Mouse (Mus musculus) layer of hippocampus, adult 8-10 months (tissue): Measurements from ENCODE around the gene Kcnip1. TPM values are rescaled to one million over a fixed set of nuclear protein-coding genes. Genes with fewer than 3 reads are reported as not detected.

Experiments
- DNase-seq, 2 experiments: peaks; one replicate each; pipeline ENCODE4 v3.0.0; 2022; ENCODE audit warnings: low spot score in 2 of 2
- total RNA-seq, 4 experiments: library from RNA; stranded (reverse); gene quantifications; 2 replicates each; pipeline ENCODE4 v1.2.4; 2022

The Kcnip1 gene
- total RNA-seq, 4 experiments from 2014 or later = 17.4 to 21.0 (median 18.9) TPM

DNA sequence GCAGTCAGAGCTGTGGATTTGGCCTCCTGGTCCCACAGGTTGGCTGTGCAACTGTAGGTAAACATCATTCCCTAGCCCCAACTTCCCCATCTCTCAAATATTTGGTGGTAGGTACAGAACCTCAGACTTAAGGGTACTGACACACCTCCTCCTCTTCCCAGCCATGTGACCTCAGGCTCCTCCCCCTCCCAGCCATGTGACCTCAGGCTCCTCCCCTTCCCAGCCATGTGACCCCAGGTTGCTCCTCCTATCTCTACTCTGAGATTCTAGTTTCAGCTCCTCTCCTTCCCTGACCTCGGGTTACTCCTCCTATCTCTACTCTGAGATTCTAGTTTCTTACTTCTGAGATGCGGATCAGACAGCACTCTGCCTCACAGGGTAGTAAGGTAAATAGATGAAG is 163.2 kb downstream of the Kcnip1 start:
- no peak for DNase-seq

DNA sequence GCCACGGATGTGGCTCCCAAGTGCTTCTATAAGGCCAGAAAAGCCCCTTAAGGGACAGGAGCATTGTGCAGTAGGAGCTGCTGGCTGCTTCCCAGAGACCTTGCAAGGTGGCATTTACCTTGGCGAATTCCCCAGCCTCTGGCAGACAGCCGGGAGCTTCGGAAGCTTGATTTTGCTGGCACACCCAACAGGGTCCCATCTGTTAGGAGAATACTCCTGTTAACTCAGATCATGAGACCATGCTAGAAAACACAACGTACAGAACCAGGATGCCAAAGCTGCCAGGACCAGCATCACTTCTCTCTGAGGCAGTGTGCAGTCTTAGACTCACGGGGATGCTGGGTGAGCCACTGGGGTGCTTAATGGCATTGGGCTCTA is 165.1 kb downstream of the Kcnip1 start:
- peak; percentile 33 to 62 for DNase-seq

DNA sequence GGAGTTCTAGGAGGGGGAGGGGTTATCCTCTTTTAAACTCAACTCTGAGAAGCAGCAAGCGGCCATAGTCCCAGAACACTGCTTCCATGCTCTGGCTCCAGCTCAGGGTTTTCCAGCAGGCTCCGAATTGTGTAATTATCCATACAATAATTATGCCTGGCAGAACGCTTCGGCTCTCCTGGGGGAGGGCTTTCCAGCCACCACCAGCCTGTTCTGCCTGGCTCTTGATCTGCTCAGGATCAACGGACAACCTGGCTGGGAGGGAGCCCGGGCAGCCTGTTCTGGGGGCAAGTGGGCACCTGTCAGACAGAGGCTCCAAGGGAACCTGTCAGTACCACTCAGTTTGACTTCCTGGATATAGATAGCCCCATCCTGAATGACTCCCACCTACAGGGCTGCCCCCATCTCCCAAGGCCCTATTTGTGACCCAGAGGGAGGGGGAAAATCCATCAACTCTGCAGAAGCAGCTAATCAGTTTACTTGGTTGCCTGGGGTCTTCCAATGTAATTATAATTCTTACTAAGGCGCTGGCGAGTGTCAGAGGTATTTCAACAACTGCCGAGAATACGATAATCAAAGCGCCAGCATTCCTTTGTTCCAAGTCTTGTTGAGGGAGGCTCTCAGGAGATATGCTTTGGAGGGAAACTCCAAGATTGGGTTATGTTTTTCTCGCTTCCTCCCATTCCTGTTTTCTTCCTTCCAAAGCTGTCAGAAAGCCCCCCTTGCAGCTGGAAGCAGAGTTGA is 165.7 kb downstream of the Kcnip1 start:
- no peak for DNase-seq

DNA sequence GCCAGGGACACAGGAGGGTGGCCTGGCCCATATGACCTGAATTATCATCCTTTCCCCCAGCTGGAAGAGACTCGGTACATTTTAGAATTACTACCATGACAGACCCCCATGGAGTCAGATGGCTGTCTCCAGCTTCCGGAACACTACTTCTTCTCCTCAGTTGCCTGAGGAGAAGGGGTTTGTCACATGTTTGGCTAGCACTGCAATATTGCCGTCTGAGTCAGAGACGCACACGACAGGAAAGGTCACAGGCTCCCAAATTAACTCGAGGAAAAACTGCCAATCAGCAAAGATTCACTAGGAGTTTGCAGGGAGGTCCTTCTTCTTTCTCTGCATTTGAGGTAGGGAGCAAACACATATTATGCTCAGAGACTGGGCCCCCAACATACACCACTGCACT is 168.2 kb downstream of the Kcnip1 start:
- no peak for DNase-seq

DNA sequence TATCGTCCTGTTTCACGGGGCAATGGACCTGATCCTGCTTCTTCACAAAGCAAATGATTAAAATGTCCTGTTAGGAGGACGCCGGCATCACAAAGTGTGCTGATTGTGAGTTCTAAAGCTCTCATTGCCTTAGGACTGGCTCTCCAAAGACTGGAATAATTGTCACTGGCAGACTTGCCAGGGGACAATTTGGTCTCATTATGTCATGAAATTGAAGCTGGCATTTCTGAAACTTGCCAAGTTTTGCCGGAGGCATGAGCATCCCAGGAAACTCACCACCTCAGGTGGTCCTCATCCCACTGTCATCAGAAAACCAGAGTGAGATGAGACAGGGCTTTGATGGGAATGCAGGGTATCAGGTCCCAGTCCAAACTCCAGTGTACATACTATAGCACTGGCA is 171.6 kb downstream of the Kcnip1 start:
- no peak for DNase-seq

DNA sequence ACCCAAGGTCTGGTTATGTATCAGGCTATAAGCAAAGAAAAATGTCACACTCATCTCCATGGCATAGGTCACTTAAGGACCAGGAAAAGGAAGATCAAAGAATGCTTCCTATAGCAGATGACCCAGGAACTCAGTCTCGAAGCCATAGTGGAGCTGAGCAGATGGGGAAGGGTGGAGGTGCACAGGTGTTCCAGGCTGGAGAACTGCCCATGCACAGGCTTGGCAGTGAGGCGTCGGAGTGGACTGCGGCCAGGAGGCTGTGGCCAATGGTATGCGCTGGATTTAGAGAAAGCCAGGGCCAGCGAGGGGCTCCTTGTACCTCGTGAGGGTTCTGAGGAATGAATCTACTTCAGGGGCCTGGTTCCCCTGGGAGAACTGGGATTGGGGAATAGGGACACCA is 172.1 kb downstream of the Kcnip1 start:
- DNase-seq = no peak

DNA sequence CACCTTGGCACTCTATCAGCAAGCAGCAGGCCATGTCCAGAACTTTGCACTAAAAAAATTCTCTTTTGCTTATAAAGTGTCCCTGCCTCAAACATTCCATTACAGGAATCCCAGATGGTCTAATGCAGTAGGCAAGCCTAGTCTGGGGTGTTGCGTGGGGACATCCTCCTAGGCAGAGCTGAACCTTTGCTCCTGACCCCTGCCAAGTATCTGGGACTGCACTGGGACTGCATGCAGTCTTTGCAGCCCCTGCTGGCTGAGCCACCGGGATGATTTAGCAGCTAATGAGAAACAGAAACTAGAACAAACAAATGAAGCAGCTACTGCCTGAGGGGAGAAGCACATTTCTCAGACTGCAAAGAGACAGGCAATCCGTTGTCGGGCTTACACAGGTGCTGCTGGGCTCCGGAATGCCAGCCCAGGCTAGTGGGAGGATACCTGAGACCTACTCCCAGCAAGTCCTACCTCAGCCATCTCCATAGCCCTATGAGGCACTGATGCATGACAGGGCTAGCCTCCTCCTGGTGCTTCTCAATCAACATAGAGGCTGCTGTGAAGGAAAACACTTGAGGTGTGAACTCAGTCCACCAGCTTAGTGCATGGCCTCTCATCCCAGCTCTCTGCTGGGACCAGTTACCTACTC is 174.0 kb downstream of the Kcnip1 start:
- no peak for DNase-seq

DNA sequence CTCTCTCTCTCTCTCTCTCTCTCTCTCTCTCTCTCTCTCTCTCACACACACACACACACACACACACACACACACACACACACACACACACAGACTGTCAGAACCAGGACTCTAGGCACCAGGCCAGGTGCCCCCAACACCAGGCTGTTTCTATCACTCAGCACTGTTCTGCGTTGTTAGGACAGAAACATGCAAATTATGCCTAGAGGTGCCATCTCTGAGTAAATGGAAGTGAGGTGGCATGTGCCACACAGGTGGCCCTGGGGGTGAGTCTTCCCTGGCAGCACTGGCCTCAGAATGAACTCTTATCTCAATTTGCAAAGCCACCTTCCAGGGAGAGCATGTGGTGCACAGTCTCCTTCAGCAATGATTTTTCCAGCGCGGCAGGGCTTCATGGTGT is 176.9 kb downstream of the Kcnip1 start:
- DNase-seq = no peak

DNA sequence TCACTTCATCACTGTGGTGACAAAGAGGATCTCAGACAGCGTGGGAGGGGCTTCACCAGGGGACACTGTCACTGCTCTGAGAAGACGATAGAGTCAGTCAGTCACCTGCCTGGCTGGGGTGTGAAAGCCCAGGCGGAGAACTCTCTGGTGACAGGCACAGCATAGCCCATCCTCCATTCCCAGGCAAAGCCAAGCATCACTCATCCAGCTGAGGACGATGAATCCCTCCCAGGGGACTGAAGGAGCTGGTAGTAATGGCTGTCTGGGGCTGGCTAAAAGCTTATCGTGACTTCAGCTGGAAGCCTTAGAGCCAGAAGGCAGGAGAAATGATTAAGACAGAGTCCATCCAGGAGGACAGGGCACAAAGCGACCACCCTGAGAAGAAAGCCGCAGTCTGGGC is 182.8 kb downstream of the Kcnip1 start:
- DNase-seq = no peak

DNA sequence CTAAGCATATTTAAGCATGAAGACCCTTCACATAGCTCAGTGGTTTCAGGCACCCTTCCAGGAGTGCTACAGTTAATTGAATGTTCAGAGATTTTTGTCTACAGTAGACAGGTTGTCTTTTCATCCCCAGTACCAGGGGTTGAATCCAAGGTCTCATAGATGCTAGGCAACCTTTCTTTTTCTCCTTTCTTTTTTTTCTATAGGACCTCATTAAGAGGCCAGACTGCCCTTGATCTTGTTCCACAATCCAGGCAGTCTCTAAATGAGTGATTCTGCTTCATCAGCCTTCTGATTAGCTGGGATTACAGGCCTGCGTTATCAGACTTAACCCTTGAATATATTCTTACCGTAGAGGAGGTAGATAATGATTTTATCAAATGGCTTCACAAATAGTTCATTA is 189.9 kb downstream of the Kcnip1 start:
- DNase-seq = no peak

DNA sequence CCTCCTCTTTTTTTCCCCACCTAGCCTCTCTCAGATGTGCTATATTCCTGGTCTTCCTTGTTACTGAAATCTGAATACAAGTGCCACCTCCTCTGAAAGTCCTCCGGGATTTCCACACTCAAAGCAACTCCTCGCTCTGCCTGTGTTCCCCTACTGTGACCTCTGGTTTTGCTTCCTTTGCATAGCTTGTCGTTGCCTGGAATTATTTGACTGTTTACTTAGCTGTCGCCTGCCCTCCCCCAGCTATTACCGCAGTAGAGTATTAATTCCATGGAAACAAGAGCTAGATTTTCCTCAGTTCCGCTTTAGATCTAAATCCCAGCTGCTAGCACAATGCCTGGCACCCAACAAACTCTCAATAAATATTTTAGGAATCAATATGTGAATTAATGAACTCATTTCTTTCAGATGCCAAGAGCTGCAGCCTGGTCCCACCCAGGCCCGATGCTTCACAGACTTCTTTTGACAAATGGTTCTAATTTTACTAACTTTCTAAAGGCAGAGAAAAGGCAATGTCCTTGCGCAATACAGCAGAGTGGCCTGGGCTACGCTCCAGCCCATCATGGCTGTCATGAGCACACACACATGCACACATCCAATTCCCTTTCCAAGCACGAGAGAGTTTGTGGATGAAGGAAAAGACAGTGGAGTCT is 192.4 kb downstream of the Kcnip1 start:
- peak; percentile 39 to 40 for DNase-seq

DNA sequence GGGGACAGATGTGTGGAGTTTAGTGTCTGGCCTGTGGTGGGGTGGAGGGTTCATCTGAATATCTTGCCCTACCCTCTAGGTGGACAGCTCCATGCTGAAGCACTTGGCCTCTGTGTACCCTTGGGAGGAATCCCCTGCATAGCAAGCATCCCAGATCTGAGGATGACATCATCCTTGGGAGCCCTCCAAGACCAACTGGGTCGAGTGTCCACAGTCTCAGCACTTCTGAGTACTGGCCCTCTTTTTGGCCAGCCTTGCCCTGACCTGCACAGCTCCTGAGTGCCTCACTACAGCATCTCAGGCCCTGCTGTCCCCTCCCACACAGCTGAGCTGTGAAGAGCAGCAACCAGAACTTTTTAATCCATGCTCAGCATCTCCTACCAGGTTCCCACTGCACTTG is 193.0 kb downstream of the Kcnip1 start:
- DNase-seq = no peak

DNA sequence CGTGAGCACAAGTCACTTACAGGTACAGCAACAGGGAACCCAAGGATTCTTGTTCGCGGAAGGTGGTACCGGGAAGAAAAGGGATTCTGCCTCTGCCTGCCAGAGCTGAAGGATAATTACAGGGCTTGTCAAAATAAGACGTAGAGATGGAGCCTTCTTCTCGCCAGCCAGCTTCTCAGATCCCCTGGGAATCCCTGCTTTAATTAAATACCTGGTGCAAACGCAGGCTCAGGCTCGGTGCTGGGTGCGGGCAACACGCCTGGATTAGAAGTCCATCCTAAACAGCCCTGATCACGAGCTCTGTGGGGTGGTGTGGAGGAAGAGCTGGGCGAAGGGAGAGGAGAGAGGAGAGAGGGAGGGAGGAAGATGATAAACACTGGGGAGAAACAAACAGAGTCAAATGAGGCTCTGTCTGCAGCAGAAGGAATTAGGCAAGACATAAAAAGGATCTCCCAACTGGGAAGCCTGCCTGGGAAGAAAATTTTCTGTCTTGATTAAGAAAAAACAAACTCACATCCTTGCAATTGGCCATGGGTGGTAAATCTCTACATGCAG is 194.8 kb downstream of the Kcnip1 start:
- DNase-seq = no peak

DNA sequence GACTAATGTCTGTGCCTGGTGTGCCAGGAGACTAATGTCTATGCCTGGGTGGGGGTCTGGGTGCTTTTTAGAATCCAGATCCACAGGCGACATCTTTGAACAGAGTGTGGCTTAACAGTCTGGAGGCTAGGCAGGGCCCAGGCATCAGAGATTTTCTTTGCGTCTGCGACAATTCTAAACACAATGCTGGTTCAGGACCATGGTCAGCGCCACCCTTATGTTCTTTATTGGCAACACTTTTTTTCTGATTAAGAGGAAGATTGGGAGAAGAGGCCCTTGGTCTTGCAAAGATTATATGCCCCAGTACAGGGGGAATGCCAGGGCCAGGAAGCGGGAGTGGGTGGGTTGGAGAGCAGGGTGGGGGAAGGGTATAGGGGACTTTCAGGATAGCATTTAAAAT is 205.6 kb downstream of the Kcnip1 start:
- no peak for DNase-seq

DNA sequence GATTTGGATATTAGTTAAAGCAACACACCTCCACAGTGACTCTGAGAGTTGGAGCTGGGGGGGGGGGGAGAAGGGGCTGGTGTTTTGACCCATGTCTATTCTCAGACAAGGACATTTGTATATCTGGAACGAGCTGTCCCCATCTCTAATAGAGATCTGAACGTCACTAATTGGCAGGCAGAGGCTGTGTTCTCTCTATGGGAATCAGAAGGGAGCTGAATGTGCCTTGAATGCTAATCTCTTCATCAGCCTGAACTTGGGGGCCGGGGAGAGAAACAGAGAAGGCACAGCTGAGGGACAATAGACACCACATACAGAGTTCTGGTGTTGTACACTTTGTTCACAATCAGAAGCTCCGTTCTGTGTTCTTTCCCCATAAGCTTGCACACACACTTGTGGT is 206.4 kb downstream of the Kcnip1 start:
- DNase-seq = no peak

DNA sequence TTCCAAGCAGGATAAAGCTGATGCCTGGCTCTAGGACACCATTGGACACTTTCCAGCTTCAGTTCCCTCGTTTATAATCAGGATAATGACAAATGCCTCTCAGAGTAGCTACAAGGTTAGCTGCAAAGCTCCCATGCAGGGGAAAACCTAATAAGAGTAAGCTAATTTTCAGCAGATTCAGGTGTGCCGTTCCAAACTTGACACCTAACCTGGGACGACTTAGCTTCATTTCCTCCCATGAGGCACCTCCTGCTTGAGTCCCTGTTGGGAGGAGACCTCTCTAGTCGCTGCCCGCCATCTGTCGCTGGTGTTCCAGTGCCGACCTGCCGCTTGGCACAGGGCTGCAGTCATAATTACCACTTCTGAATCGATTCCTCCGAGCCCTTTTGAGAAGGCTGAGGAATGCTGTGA is 211.4 kb downstream of the Kcnip1 start:
- DNase-seq = peak in 1 of 2 experiments; percentile 16

DNA sequence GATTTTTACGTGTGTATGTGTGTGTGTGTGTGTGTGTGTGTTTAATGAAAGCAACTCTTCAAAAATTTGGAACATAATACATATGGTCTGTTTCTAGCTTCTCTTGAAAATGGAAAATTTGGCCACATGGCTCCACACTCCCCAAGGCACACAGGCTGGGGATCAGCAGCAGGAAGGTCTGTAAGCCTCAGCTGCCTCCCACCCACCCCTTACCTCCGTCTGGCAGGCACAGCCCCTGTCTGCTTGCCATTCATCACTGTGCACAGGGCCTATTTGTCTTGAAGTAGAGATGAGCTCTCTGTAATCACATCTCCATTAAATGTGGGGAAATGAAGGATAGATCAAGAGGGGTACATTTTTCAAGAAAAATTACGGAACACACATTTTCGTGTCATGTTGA is 212.7 kb downstream of the Kcnip1 start:
- no peak for DNase-seq

DNA sequence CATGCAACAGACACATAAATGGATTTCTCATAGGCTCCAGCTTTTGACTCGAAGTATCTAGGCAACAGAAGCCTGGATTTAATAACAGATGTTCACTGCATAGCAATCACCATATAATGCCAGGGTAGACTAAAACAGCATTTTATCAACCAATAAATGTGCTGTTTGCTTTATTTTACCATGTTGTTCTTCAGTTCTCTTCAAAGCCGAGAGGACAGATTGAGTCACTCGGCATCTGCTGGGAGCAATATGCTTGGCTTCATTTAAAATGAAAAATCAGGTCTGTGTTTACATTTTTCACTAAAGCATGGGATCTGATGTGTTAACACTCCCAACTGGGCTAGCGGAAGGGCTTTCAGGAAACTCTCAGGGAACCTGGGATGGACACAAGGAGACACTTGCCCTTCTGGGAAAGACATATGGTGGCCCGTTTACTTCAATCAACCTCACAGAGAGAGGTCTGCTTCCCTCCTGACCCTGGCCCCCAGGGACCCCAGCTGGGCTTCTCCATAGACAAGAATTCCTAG is 220.3 kb downstream of the Kcnip1 start:
- peak; percentile 70 to 74 for DNase-seq

DNA sequence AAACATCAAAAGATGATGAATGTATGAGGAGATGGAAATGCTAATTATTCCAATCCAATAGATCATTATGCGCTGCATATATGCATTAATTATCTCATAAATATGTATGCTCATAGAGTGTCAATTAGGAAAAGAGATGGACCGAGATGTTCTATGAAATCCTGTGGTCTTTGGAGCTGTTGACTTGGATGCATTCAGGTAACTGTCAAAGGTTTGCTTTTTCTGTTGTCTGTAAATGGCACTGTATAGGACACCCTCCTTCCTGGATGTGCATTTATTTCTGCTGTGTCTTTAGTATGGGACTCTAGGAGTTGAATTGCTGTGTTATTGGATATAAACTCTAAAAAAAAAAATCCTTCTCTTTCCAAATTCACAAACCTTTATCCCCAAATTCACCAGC is 220.9 kb downstream of the Kcnip1 start:
- no peak for DNase-seq

DNA sequence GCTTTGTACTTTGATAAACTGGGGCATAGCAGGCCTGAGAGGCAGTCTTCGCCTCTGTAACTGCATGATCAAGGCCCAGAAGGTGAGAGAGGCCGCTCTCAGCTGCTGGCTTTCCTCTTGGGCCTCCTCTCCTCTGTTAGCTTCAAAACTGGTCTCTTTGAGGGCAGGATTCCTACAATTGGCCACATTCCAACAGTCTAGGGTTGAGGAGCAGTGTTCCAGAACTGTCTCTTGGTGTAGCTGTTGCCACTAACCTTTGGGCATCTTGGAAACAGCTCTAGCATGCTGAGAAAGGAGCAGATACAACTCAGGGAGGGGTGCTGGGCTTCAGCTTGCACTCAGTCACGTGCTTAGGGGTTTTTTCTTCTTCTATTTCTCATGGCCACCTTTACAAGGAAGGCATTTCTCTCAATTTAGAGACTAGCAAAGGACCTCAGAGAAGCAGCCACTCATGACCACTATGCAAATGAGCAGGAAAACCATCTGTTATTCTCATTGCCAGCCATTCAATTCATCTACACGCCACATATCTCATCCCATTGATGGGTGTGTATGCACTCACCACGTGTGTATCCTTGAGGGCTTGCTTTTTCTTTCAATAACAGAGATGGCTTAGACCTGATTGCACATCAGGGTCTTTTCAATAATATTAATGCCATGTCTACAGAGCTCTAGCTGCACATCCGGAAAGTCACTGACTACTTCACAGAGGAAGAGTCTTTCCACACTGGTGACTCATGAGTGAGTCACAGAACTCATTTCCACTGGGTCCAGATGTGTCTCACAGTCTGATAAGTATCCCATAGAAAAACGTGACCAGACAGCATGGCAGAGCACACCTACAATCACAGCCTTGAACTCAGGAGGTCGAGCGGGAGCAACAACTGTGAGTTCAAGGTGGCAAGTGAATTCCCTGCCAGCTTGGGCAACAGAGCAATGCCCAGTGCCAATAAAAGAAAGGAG is 225.7 kb downstream of the Kcnip1 start:
- no peak for DNase-seq

DNA sequence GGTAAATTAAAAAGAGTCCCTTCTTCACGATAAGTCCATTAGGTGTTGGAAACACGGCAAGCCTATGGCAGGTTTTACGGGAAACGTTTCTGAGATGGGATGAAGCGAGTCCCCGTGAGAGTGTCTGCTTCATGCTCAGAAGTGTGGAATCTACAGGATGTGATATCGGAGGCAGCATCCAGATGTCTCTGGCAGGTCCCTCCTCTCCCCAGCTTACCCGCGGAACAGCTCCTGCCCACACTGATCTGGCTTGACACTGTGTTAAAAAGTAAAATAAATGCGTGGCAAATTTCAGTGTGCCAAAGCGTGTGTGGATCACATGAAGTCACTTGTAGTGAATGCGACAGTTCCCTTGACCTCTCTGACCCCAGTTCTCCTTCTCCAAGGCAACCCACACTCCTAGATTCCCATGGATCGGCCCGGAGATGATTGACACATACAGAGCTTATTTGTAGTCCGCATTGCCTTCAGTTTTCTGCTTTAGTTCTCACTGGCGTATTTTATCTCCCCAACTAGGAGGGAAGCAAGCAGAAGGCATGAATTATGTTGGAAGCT is 231.7 kb downstream of the Kcnip1 start:
- DNase-seq = no peak
